Mouse (Mus musculus) lung, adult 2 months (tissue): ENCODE results near the gene Nppc. TPM values are rescaled to one million over a fixed set of nuclear protein-coding genes. Genes with fewer than 3 reads are reported as not detected.
A peak's percentile ranks its signal among the peaks of the same experiment; 100 is the strongest.

Experiments used
- DNase-seq: peaks from one replicate; pipeline ENCODE4 v3.0.0; 2022
- H3K4me1 ChIP-seq: fragments of 200-500 bp; 2 replicates; pipeline ENCODE4 v1.6.1; 2011; ENCODE audit warnings: low read length; ENCODE audit not compliant: control insufficient read depth, insufficient read depth
- H3K4me3 ChIP-seq: fragments of 200-500 bp; replicated peaks from 2 replicates; pipeline ENCODE3; 2011; ENCODE audit warnings: low read depth, mild to moderate bottlenecking, control low read depth, low read length; ENCODE audit errors: extremely low read depth
- CTCF ChIP-seq: fragments of 200-500 bp; IDR thresholded peaks from 2 replicates; pipeline ENCODE4 v1.5.1; 2011; ENCODE audit warnings: mild to moderate bottlenecking, low read length, control low read depth; ENCODE audit not compliant: insufficient read depth
- POLR2A ChIP-seq: fragments of 200-500 bp; IDR thresholded peaks from 2 replicates; pipeline ENCODE4 v1.6.1; 2011; ENCODE audit warnings: low read depth, mild to moderate bottlenecking, control low read depth, low read length, borderline replicate concordance; ENCODE audit errors: extremely low read depth
- WGBS: fragments of 180-500 bp; shearing (Covaris S2); methylation state at CpG from one replicate; pipeline ENCODE4 v1.1.7; 2018; 5-methylcytosine and 5-hydroxymethylcytosine counted together
- polyA plus RNA-seq: library from polyadenylated mRNA; depleted of rRNA; stranded (reverse); fragments of >200 nt; gene quantifications from 2 replicates; pipeline ENCODE4 v1.2.3, GENCODE M21; 2012; rRNA removed

Gene Nppc
- polyA plus RNA-seq, result 0.11 and 0.19 TPM in 2 replicates

DNA sequence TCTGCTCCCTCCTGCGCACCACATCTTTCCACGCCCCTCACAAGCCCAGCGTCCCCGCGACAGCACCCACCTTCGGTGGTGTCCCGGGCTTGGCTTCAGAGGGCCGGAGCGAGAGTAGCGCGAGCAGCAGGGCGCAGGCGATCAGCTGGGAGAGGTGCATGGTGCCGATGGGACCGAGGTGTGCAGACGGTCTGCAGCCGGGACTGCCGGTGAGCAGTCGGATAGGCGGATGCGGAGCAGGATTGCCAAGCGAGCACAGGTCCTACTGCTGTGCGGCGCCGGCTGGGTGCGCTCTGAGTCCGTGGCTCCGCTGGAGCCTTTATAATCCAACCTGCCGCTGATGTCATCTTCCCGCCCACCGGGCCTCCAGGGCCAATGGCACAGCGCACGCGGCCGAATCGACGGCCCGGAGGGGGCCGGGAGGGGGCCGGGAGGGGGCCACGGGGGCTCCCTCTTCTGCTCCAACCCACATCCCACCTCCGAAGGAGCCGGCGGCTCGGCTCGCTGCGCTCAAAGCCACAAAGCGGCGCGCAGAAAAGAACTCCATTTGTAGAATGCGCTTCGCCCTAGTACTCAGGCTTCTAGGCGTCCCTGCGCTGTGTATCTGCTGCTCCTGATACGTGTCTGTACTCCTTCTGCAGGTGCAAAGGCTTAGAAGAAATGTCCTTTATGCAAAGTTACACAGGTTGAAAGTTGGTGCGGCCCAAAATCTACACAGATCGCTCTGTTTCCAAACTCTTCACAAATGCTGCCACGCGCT, at the start of gene Nppc:
Gene Nppc, minus strand, starts transcription at position 293 of the 760 bp plus-strand sequence.
- WGBS, result 6% methylated on average over 59 of the region's 59 CpGs
- H3K4me3 ChIP-seq, result peak within 1 kb of the TSS; percentile 44
- H3K4me1 ChIP-seq, result peaks cover 8% of the 10 kb centered on the region
- DNase-seq, result peak; percentile 34
- TF ChIP-seq POLR2A (no peak; the same call in 1 of the 2 replicates), CTCF (no peak)

DNA sequence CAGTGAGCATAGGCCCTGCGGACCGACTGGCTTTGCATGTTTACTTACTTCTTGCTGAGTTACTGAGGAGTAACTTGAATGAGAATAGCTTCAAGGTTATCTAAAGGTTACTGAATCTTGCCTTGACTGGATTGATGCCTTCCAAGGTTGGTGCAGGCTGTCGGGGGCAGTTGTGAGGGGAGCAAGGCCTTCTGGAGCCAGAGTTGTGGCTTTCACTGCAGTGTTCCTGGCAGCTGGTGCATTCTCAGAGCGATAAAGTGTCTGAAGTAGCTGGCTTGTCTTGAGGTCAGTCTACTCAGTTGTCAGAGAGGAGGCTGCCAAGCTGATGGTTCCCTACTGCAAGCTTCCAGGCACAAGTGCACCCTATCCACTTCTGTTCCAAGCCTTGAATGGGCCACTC, 49.0 kb upstream of the Nppc start:
- TF ChIP-seq POLR2A, result no peak
- TF ChIP-seq CTCF, result no peak
- no peak for DNase-seq
- H3K4me1 ChIP-seq, result no peaks in the 10 kb centered on the region
- H3K4me3 ChIP-seq, result no peak overlapping the region
- whole genome bisulfite sequencing, result 59% methylated on average over 4 of the region's 4 CpGs

DNA sequence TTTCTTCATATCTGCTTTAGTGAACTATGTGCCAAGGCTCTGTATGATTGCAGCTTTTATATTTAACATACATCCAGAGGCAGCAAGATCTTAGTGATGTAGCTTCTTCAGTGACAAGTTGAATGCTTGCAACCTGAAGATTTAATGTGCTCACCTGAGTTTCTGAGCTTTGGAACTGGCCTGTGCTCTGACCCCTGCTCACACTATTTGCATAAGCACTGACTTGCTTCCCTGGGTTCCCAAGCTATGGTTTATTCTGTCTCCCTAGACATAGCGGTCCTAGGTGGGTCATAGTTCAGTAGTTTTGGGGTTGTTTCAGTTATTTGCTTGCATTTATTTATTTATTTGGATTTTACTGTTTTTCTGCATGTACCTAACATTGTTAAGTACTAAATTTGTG, 47.8 kb upstream of the Nppc start:
- no peak for DNase-seq
- TF ChIP-seq POLR2A, result no peak
- no peak for TF ChIP-seq CTCF
- WGBS, result 93% methylated on average over 1 of the region's 1 CpGs
- Histone ChIP-seq H3K4me3 (no peak overlapping the region), H3K4me1 (no peaks in the 10 kb centered on the region)

DNA sequence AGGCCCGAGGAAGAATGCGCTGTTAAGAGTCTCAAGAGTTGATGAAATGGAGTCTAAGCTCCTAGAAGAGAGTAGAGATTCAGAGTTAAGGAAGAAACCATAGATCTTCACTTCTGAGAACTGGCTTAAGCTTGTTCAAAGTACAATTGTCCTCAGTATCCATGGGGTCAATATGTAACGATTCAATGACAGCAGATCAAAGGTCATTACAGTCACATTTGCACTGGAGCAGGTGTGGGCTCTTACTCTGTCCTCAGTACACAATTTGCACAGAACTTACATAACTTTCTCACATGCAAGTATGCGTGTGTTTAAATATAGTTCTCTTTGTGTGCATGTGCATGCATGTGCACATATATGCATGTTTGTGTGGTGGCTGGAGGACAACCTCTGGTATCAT, 42.7 kb upstream of the Nppc start:
- WGBS, result 88% methylated on average over 4 of the region's 4 CpGs
- H3K4me3 ChIP-seq, result no peak overlapping the region
- TF ChIP-seq POLR2A (no peak), CTCF (no peak)
- H3K4me1 ChIP-seq, result no peaks in the 10 kb centered on the region
- DNase-seq, result no peak

DNA sequence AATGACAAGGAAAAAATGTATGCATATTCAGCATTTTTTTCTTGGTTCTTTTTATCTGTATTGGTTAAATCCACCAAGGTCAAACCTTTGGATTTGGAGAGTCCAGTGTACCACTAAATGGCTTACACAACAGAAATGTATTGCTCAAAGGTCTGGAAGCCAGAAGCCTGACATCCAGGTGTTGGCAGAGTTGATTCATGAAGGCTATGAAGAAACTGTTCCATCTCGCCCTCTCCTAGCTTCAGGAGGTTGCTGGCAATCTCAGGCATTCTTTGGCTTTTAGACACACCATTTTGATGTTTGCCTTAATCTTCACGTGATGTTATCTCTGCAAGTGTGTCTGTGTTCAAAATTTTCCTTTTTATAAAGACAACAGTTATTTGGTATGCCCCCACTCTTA, 41.7 kb upstream of the Nppc start:
- no peaks in the 10 kb centered on the region for H3K4me1 ChIP-seq
- DNase-seq, result no peak
- WGBS, result 75% methylated on average over 2 of the region's 2 CpGs
- TF ChIP-seq CTCF (no peak), POLR2A (no peak)
- no peak overlapping the region for H3K4me3 ChIP-seq

DNA sequence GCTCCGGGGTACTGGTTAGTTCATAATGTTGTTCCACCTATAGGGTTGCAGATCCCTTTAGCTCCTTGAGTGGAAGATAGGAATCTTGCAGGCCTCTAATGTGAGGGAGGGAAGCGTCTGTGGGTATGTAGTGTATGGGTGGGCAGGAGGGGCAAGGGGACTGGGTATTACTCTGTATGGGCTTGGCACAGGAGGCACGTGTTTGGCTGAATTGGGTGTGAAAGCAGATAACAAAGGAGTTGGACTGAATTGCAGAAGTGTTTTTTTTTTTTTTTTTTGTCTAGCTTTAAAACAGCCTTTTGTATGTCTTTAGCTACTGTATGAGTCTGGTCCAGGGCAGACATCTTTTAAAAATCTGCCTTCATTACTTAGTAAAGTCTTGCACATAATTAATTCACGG, 39.2 kb upstream of the Nppc start:
- no peak for DNase-seq
- TF ChIP-seq CTCF, result no peak
- TF ChIP-seq POLR2A, result no peak
- no peak overlapping the region for H3K4me3 ChIP-seq
- H3K4me1 ChIP-seq, result no peaks in the 10 kb centered on the region
- WGBS, result 85% methylated on average over 4 of the region's 4 CpGs

DNA sequence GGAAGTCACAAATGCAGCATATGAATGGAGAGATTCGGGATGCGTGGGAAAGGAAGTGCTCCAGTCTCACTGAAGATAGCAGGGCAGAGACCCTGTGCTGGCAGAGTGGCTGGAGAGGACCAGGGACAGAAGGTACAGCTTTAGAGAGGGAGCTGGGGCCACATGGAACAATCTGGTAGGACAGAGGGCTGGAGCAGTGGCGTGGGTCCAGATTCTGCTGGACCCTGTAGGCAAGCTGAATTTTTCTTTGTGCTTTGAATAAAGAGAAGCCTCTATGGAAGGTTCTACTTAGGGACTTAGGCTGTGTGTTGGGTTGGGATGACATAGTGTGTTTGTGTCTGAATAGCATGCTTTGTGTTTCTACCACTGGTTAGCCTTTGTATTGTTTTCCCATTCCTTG, 35.1 kb upstream of the Nppc start:
- TF ChIP-seq CTCF, result no peak
- no peak for TF ChIP-seq POLR2A
- Histone ChIP-seq H3K4me1 (peaks cover 2% of the 10 kb centered on the region; the same call in 1 of the 2 replicates), H3K4me3 (no peak overlapping the region)
- WGBS, result 69% methylated on average over 3 of the region's 3 CpGs
- DNase-seq, result no peak

DNA sequence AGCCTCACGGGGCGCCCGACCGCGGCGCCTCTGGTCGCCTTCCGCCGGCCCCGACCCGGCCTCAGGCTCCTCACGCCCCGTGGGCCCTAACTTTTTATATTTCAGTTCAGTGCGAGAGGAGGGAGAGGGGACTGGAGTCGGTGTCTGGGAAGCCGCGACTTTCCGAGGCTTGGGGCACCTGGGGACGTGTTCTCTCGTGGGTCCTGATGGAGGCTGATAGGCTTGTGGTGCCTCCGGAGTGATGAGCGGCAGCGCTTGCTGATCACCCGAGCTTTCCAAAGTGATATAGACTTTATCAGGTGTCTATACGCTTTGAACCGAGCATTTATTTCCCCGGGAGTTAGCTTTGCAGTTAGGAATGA, 33.6 kb upstream of the Nppc start:
- Histone ChIP-seq H3K4me1 (peaks cover 2% of the 10 kb centered on the region; the same call in 1 of the 2 replicates), H3K4me3 (peak overlapping the region; percentile 89)
- no peak for TF ChIP-seq POLR2A
- no peak for TF ChIP-seq CTCF
- WGBS, result 1% methylated on average over 27 of the region's 27 CpGs
- DNase-seq, result no peak

DNA sequence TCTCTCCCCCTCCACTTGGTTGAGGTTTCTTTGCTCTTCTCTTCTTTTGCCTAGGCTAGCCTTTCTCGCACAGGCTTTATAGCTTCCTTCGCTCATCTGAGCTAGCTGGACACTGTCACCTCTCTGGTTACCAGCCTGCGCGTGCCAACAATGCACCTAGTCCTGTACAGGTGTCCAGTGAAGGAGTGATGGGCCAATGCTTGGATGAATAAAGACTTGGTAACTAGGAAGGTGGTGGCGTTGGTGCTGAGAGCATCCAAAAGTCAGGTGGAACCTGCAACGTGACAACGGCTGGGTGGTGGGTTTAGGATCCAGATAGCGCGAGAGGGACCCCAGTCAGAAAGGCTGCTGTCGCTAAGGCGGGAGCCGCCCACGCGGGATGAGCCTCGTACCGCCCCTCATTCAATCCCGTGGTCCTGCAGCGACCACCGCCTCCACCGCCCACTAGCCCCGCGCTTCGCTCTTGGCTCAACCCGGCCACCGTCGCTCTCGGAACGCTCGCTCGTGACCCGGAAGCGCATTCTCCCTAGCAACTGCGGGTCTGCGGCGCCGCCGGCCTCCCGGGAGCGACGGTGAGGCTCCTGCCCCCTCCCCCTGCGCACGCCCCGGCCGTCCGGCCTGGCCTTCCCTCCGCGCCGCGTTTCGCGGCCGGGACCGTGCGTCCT, 33.1 kb upstream of the Nppc start, which contains the start of gene Dis3l2:
Gene Dis3l2, plus strand, starts transcription at position 509 of the 665 bp plus-strand sequence.
- H3K4me3 ChIP-seq, result peak within 1 kb of the TSS; percentile 89
- TF ChIP-seq POLR2A (peak; percentile 53; the same call in 1 of the 2 replicates), CTCF (no peak)
- 2% methylated on average over 52 of the region's 54 CpGs for WGBS
- H3K4me1 ChIP-seq, result peaks cover 2% of the 10 kb centered on the region; the same call in 1 of the 2 replicates
- DNase-seq, result peak; percentile 84
